Mouse (Mus musculus) heart, adult 2 months (tissue): ENCODE measurements around the gene Rel. TPM values are rescaled to one million over a fixed set of nuclear protein-coding genes. Genes with fewer than 3 reads are reported as not detected.
"Not testable (repeated sequence)": the region's sequence is repeated elsewhere in the genome, so short reads cannot be mapped to it uniquely, and the experiment has no call there.

ENCODE experiments used
- DNase-seq, 2 experiments: peaks; one replicate each; pipeline ENCODE4 v3.0.0; 2021
- H3K27ac ChIP-seq: fragments of 200-600 bp; 2 replicates; pipeline ENCODE4 v1.8.1; 2022
- H3K27me3 ChIP-seq: fragments of 200-500 bp; 2 replicates; pipeline ENCODE4 v1.6.1; 2012; ENCODE audit warnings: mild to moderate bottlenecking, low read length, inconsistent platforms, mixed read lengths; ENCODE audit not compliant: control insufficient read depth, insufficient read depth
- H3K36me3 ChIP-seq: fragments of 200-500 bp; 2 replicates; pipeline ENCODE4 v1.6.1; 2012; ENCODE audit warnings: low read length, inconsistent platforms; ENCODE audit not compliant: control insufficient read depth, insufficient read depth
- H3K4me1 ChIP-seq: fragments of 200-500 bp; 2 replicates; pipeline ENCODE4 v1.6.1; 2011; ENCODE audit warnings: low read length; ENCODE audit not compliant: control insufficient read depth, insufficient read depth
- H3K4me3 ChIP-seq: fragments of 200-600 bp; 2 replicates; pipeline ENCODE4 v1.8.1; 2022
- H3K79me2 ChIP-seq: fragments of 200-500 bp; replicated peaks from 2 replicates; pipeline ENCODE4 v1.6.1; 2012; ENCODE audit warnings: mild to moderate bottlenecking, inconsistent platforms, low read length, moderate library complexity, mixed read lengths; ENCODE audit not compliant: control insufficient read depth, insufficient read depth
- H3K9ac ChIP-seq: fragments of 200-500 bp; 2 replicates; pipeline ENCODE4 v1.6.1; 2012; ENCODE audit warnings: low read depth, mild to moderate bottlenecking, control low read depth, inconsistent platforms, low read length, mixed read lengths
- CTCF ChIP-seq: fragments of 200-600 bp; IDR thresholded peaks from 2 replicates; pipeline ENCODE4 v1.8.1; 2022; ENCODE audit warnings: antibody characterized with exemption, mild to moderate bottlenecking, moderate library complexity
- EP300 ChIP-seq: fragments of 200-500 bp; IDR thresholded peaks from 2 replicates; pipeline ENCODE4 v1.6.1; 2011; ENCODE audit warnings: low read depth, low read length, control low read depth; ENCODE audit not compliant: insufficient read depth
- POLR2A ChIP-seq: fragments of 200-500 bp; IDR thresholded peaks from 2 replicates; pipeline ENCODE4 v1.6.1; 2011; ENCODE audit warnings: mild to moderate bottlenecking, low read depth, low read length, control low read depth; ENCODE audit not compliant: insufficient read depth
- WGBS: fragments of 180-500 bp; shearing (Covaris S2); methylation state at CpG from one replicate; pipeline ENCODE4 v1.1.7; 2018; 5-methylcytosine and 5-hydroxymethylcytosine counted together
- intact Hi-C: fragments of 180-260 bp; cut with DNase I; formaldehyde crosslinking; loops from one replicate; pipeline ENCODE4 v1.15.1; 2025
- polyA plus RNA-seq: library from polyadenylated mRNA; depleted of rRNA; stranded (reverse); fragments of >200 nt; gene quantifications from 2 replicates; pipeline ENCODE4 v1.2.3, GENCODE M21; 2012
- total RNA-seq, 2 experiments: library from RNA; stranded (reverse); gene quantifications; 2 replicates each; pipeline ENCODE4 v1.2.3; 2021

Gene Rel
- total and polyA plus RNA-seq, 3 experiments, result 3.7 to 9.5 (median 7.6) TPM

GRCm38 (mm10) chr11:23771507-23772097 is 832 bp upstream of the Rel start:
- no peak for TF ChIP-seq CTCF
- TF ChIP-seq POLR2A, result no peak
- TF ChIP-seq EP300, result no peak
- DNase-seq, result no peak
- intact Hi-C loops, result loop anchor here (2.0 to 5.0 kb wide), 3 partner anchors 107 to 464 kb away; partner anchors contain the start of genes Papolg, Pex13, Pus10 and Usp34
- peak overlapping the region; percentile 72 for H3K4me3 ChIP-seq
- peaks cover 5% of the 10 kb centered on the region for H3K4me1 ChIP-seq
- H3K27me3 ChIP-seq, result no peaks in the 10 kb centered on the region
- H3K27ac ChIP-seq, result peak overlapping the region; percentile 98
- 8% methylated on average over 21 of the region's 21 CpGs for WGBS
- peak overlapping the region; percentile 92 for H3K9ac ChIP-seq
- H3K79me2 ChIP-seq, result peaks cover 3% of the 10 kb centered on the region; the same call in 1 of the 2 replicates
- peaks cover 5% of the 10 kb centered on the region for H3K36me3 ChIP-seq

GRCm38 (mm10) chr11:23770510-23770759 is 335 bp downstream of the Rel start:
- DNase-seq, result no peak
- peaks cover 3% of the 10 kb centered on the region; the same call in 1 of the 2 replicates for H3K79me2 ChIP-seq
- peak overlapping the region; percentile 72 for H3K4me3 ChIP-seq
- no peaks in the 10 kb centered on the region for H3K27me3 ChIP-seq
- TF ChIP-seq EP300 (no peak), POLR2A (peak; percentile 55; the same call in 1 of the 2 replicates)
- H3K9ac ChIP-seq, result peak overlapping the region; percentile 66
- H3K4me1 ChIP-seq, result peaks cover 5% of the 10 kb centered on the region
- H3K27ac ChIP-seq, result peak overlapping the region; percentile 98
- under 1% methylated on average over 24 of the region's 24 CpGs for WGBS
- intact Hi-C loops, result loop anchor here (2.0 to 5.0 kb wide), 3 partner anchors 106 to 463 kb away; partner anchors contain the start of genes Papolg, Pex13, Pus10 and Usp34
- peaks cover 5% of the 10 kb centered on the region for H3K36me3 ChIP-seq

GRCm38 (mm10) chr11:23769686-23770509 is 872 bp downstream of the Rel start:
- peaks cover 5% of the 10 kb centered on the region for H3K36me3 ChIP-seq
- peak; percentile 29 to 41 for DNase-seq
- no peaks in the 10 kb centered on the region for H3K27me3 ChIP-seq
- WGBS, result under 1% methylated on average over 25 of the region's 25 CpGs
- intact Hi-C loops, result loop anchor here (2.0 to 5.0 kb wide), 3 partner anchors 105 to 463 kb away; partner anchors contain the start of genes Papolg, Pex13, Pus10 and Usp34
- H3K4me1 ChIP-seq, result peaks cover 5% of the 10 kb centered on the region
- peak overlapping the region; percentile 72 for H3K4me3 ChIP-seq
- peak overlapping the region; percentile 98 for H3K27ac ChIP-seq
- H3K9ac ChIP-seq, result peak overlapping the region; percentile 66
- TF ChIP-seq POLR2A (no peak), CTCF (no peak), EP300 (no peak)
- H3K79me2 ChIP-seq, result peaks cover 3% of the 10 kb centered on the region; the same call in 1 of the 2 replicates

- Histone ChIP-seq H3K4me3 (peak overlapping the region; percentile 72), H3K9ac (no peak overlapping the region), H3K79me2 (peaks cover 3% of the 10 kb centered on the region; the same call in 1 of the 2 replicates), H3K36me3 (peaks cover 5% of the 10 kb centered on the region), H3K27ac (peak overlapping the region; percentile 98), H3K27me3 (no peaks in the 10 kb centered on the region), H3K4me1 (peaks cover 5% of the 10 kb centered on the region)
- TF ChIP-seq POLR2A (no peak), CTCF (no peak), EP300 (no peak)
- no peak for DNase-seq
- intact Hi-C loops, result no loop called here
Observed at GRCm38 (mm10) chr11:23769033-23769432, 1.7 kb downstream of the Rel start.

GRCm38 (mm10) chr11:23767928-23768327 is 2.8 kb downstream of the Rel start:
- H3K4me3 ChIP-seq, result no peak overlapping the region
- no peak overlapping the region; the same call in 1 of the 2 replicates for H3K27ac ChIP-seq
- peaks cover 5% of the 10 kb centered on the region for H3K79me2 ChIP-seq
- H3K36me3 ChIP-seq, result peaks cover 5% of the 10 kb centered on the region
- no peak for DNase-seq
- H3K4me1 ChIP-seq, result peaks cover 5% of the 10 kb centered on the region
- 13% methylated on average over 1 of the region's 1 CpGs for WGBS
- no peak overlapping the region for H3K9ac ChIP-seq
- H3K27me3 ChIP-seq, result no peaks in the 10 kb centered on the region
- intact Hi-C loops, result no loop called here
- TF ChIP-seq CTCF, result no peak
- TF ChIP-seq POLR2A, result no peak
- no peak for TF ChIP-seq EP300

- H3K9ac ChIP-seq, H3K4me1 ChIP-seq, H3K79me2 ChIP-seq, DNase-seq, H3K27me3 ChIP-seq, H3K36me3 ChIP-seq, H3K4me3 ChIP-seq, intact Hi-C loops, H3K27ac ChIP-seq: not testable (repeated sequence)
- WGBS, result 76% methylated on average over 5 of the region's 5 CpGs
Observed at GRCm38 (mm10) chr11:23767369-23767768, 3.4 kb downstream of the Rel start.
